Mouse (Mus musculus) effector memory CD4-positive, alpha-beta T cell, adult 5 months (primary cell): ENCODE measurements around the gene Serpina3f. TPM values are rescaled to one million over a fixed set of nuclear protein-coding genes. Genes with fewer than 3 reads are reported as not detected.

Experiments used
- polyA plus RNA-seq: library from polyadenylated mRNA; unstranded; fragments of 100-300 nt; shearing (Covaris generic); gene quantifications from one replicate; pipeline ENCODE4 v1.2.1, GENCODE M21; 2017

Gene Serpina3f
- 4.9 TPM for polyA plus RNA-seq

DNA sequence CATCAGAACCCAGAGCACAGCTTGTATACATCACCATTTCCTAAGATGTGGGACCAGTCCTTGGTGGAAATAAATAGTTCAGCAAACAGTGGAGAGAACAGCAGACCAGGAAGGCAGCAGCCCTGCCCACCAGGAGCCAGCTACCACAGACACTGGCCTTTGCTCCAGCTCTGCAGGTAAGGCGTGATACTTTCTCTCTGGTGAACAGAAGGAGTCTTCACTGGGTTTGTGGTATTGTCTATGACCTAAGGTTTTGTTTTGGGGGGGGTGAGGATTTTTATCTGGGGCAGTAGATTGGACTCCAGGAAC lies at the start of gene Serpina3f:
Gene Serpina3f (plus strand): TSS at position 100 of the 309 bp plus-strand sequence.

DNA sequence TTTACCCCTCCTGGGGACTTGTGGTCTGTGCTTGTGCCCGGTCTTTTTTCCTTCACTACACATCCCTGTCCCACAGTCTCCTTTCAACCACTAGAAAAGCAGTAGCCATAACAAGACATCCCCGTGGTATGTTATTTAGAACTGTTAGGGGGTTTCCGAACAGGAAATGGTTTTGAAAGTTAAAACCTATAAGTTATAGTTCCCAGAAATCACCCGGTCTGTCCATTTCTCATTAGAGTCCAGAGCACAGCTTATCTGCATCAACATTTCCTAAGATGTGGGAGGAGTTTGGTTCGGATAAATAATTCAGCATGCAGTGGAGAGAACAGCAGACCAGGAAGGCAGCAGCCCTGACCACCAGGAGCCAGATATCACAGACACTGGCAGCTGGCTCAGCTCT lies 21.6 kb downstream of the Serpina3f start, which contains the start of gene Serpina3g:
Gene Serpina3g (plus strand): TSS at position 331 of the 400 bp plus-strand sequence.

DNA sequence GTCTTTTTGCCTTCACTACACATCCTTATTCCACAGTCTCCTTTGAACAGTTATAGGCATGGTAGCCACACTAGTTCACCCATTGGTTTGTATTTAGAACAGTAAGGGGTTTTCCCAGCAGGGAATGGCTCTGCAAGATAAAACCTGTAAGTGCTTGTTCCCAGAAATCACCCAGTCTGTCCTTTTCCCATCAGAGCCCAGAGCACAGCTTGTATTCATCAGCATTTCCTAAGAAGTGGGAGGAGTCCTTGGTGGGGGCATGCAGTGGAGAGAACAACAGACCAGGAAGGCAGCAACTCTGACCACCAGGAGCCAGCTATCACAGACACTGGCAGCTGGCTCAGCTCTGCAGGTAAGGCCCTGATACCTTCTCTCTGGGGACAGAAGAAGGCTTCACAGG lies 48.5 kb downstream of the Serpina3f start, which contains the start of gene Serpina3i:
Gene Serpina3i (plus strand): TSS at position 260 of the 400 bp plus-strand sequence.

Other genes with a start within 250 kb of the Serpina3f start
- not detected for gene Serpina11, start 224.6 kb upstream of the Serpina3f start, polyA plus RNA-seq
- gene Serpina9, start 200.8 kb upstream of the Serpina3f start, polyA plus RNA-seq, result 1.7 TPM
- gene Serpina12, start 170.1 kb upstream of the Serpina3f start, polyA plus RNA-seq, result not detected
- not detected for gene Serpina5, start 113.4 kb upstream of the Serpina3f start, polyA plus RNA-seq
- gene Serpina3a, start 101.8 kb upstream of the Serpina3f start, polyA plus RNA-seq, result not detected
- not detected for gene Serpina3b, start 86.5 kb upstream of the Serpina3f start, polyA plus RNA-seq
- not detected for gene Serpina3c, start 60.7 kb upstream of the Serpina3f start, polyA plus RNA-seq
- 38.6 TPM for gene Serpina3g, start 21.7 kb downstream of the Serpina3f start, polyA plus RNA-seq
- not detected for gene Serpina3i, start 48.6 kb downstream of the Serpina3f start, polyA plus RNA-seq
- gene Serpina3j, start 100.0 kb downstream of the Serpina3f start, polyA plus RNA-seq, result not detected
- not detected for gene Serpina3k, start 123.9 kb downstream of the Serpina3f start, polyA plus RNA-seq
- gene Serpina3m, start 123.9 kb downstream of the Serpina3f start, polyA plus RNA-seq, result not detected
- gene Serpina3n, start 192.2 kb downstream of the Serpina3f start, polyA plus RNA-seq, result not detected